Mouse (Mus musculus) midbrain, embryonic 16.5 days (tissue): ENCODE measurements around the gene Vdac1. TPM values are rescaled to one million over a fixed set of nuclear protein-coding genes. Genes with fewer than 3 reads are reported as not detected.

Experiments used
- ATAC-seq: fragments of 200-750 bp; cut with Nextera tagmentation; 2 replicates; pipeline ENCODE4 v1.8.0; 2017; ENCODE audit warnings: moderate TSS enrichment
- H3K27ac ChIP-seq: fragments of 300-500 bp; sonication (generic); 2 replicates; pipeline ENCODE4 v1.5.1; 2014; ENCODE audit warnings: mild to moderate bottlenecking, low read length, mixed read lengths
- H3K27me3 ChIP-seq: fragments of 300-500 bp; sonication (generic); 2 replicates; pipeline ENCODE4 v1.6.1; 2014; ENCODE audit warnings: low read depth, low read length, mixed read lengths; ENCODE audit not compliant: control insufficient read depth, insufficient read depth
- H3K36me3 ChIP-seq: fragments of 300-500 bp; sonication (generic); 2 replicates; pipeline ENCODE4 v1.6.1; 2014; ENCODE audit warnings: mild to moderate bottlenecking, low read length, moderate library complexity, mixed read lengths; ENCODE audit not compliant: control insufficient read depth, insufficient read depth
- H3K4me1 ChIP-seq: fragments of 300-500 bp; sonication (generic); 2 replicates; pipeline ENCODE4 v1.6.1; 2014; ENCODE audit warnings: mild to moderate bottlenecking, low read length, mixed read lengths; ENCODE audit not compliant: control insufficient read depth, insufficient read depth
- H3K4me2 ChIP-seq: fragments of 300-500 bp; sonication (generic); 2 replicates; pipeline ENCODE4 v1.6.1; 2014; ENCODE audit warnings: mild to moderate bottlenecking, low read length, mixed read lengths
- H3K4me3 ChIP-seq: fragments of 300-500 bp; sonication (generic); 2 replicates; pipeline ENCODE4 v1.5.1; 2014; ENCODE audit warnings: low read depth, mild to moderate bottlenecking, low read length, moderate library complexity, mixed read lengths
- H3K9ac ChIP-seq: fragments of 300-500 bp; sonication (generic); 2 replicates; pipeline ENCODE4 v1.6.1; 2014; ENCODE audit warnings: low read depth, low read length, mixed read lengths
- H3K9me3 ChIP-seq: fragments of 300-500 bp; sonication (generic); replicated peaks from 2 replicates; pipeline ENCODE4 v1.6.1; 2014; ENCODE audit warnings: mild to moderate bottlenecking, low read length, mixed read lengths; ENCODE audit not compliant: control insufficient read depth, poor library complexity, severe bottlenecking
- WGBS: fragments of 180-500 bp; shearing (Covaris S2); extraction: QIAGEN DNeasy Blood & Tissue Kit; methylation state at CpG from one replicate; pipeline ENCODE4 v1.1.7; 2014; 5-methylcytosine and 5-hydroxymethylcytosine counted together
- polyA plus RNA-seq: library from polyadenylated mRNA; unstranded; fragments of >200 nt; fragmentation: Nextera tagmentation; extraction: Ambion mirVana; gene quantifications from 2 replicates; pipeline ENCODE4 v1.2.1, GENCODE M21; 2015

The Vdac1 gene
- polyA plus RNA-seq: 362 and 402 TPM in 2 replicates

DNA sequence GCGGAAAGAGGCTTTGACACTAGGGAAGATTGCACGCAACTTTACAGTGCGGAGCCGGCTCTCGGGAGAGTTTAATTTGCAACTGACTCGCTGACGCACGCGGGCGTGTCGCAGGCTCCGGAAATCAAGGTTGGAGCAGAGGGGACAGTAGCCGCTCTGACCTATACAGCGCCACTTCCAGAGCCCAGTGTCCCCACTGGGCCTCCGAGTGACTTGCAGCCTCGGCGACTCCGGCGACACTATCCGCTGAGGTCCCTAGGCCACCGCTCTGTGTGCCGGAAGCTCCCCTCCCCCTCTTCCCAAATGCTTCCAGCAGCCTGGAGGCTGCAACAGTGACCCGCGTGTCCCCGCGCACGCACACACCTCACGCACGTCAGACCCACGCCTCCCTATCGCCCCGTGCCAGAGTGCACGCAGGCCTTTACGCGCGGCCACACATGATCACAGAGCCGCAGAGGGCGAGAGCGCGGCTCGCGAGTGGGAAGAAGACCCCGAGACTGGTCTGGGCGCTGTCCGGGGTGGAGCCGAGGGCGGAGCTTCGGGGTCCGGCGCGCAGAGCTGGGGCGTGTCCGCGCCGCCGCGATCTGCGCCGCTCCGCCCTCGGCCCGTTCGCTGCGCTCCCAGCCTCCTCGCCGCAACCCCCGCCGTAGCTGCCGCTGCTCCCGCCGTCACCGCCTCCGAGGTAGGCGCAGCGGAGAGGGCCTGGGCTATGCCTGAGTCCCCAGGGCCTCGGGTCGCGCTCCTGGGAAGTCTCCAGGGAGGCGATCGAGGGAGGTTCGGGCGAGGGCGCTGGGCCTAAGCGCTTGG lies at the start of gene Vdac1:
Vdac1 (plus strand) TSS at position 390 of the 807 bp plus-strand sequence.
- peak within 1 kb of the TSS; percentile 71 for H3K4me3 ChIP-seq
- peak within 1 kb of the TSS; percentile 95 for H3K9ac ChIP-seq
- H3K36me3 ChIP-seq: no peaks in the 10 kb centered on the region
- H3K4me2 ChIP-seq: peak within 1 kb of the TSS; percentile 94
- no peaks in the 10 kb centered on the region for H3K27me3 ChIP-seq
- WGBS: under 1% methylated on average over 71 of the region's 84 CpGs
- peak; percentile 95 for ATAC-seq
- H3K9me3 ChIP-seq: no peaks in the 10 kb centered on the region
- peak within 1 kb of the TSS; percentile 92 for H3K27ac ChIP-seq
- H3K4me1 ChIP-seq: peaks cover 28% of the 10 kb centered on the region

GRCm38 (mm10) chr11:52314102-52314793 lies 46.4 kb upstream of the Vdac1 start:
- ATAC-seq: peak; percentile 62; the same call in 1 of the 2 replicates
- Histone ChIP-seq H3K4me3 (no peak overlapping the region), H3K27ac (no peak overlapping the region), H3K36me3 (no peaks in the 10 kb centered on the region), H3K9ac (no peak overlapping the region), H3K9me3 (no peaks in the 10 kb centered on the region), H3K27me3 (no peaks in the 10 kb centered on the region), H3K4me2 (peak overlapping the region; percentile 3; the same call in 1 of the 2 replicates), H3K4me1 (no peaks in the 10 kb centered on the region)
- WGBS: 19% methylated on average over 26 of the region's 26 CpGs

- Histone ChIP-seq H3K9ac (no peak overlapping the region), H3K36me3 (no peaks in the 10 kb centered on the region), H3K27me3 (no peaks in the 10 kb centered on the region), H3K9me3 (no peaks in the 10 kb centered on the region), H3K4me2 (no peak overlapping the region), H3K4me3 (no peak overlapping the region), H3K27ac (no peak overlapping the region), H3K4me1 (no peaks in the 10 kb centered on the region)
- 66% methylated on average over 13 of the region's 13 CpGs for WGBS
- no peak for ATAC-seq
Measured at GRCm38 (mm10) chr11:52318445-52318844, 42.2 kb upstream of the Vdac1 start.

DNA sequence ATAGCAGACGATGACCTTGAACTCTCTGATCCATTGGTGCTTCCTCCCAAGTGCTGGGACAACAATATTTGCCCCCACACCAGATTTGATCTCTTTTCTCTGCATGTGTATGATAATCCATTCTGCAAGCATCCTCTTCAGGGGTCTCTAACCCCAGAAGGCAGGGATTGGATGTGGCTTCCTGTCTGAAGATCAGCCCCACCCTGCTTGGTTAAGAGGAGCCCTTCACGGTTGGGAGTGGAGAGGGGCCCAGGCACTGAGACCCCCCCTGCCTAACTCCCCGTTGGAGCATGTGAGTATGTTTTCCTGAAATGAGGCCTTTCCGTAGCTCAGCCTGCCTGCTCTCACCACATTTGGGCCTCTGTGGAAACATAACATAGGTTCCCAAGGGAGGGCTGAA lies 41.0 kb upstream of the Vdac1 start:
- no peak for ATAC-seq
- Histone ChIP-seq H3K9ac (no peak overlapping the region), H3K36me3 (no peaks in the 10 kb centered on the region), H3K9me3 (no peaks in the 10 kb centered on the region), H3K27ac (no peak overlapping the region), H3K27me3 (no peaks in the 10 kb centered on the region; the same call in 1 of the 2 replicates), H3K4me3 (no peak overlapping the region), H3K4me2 (no peak overlapping the region), H3K4me1 (no peaks in the 10 kb centered on the region)
- 81% methylated on average over 4 of the region's 4 CpGs for WGBS

DNA sequence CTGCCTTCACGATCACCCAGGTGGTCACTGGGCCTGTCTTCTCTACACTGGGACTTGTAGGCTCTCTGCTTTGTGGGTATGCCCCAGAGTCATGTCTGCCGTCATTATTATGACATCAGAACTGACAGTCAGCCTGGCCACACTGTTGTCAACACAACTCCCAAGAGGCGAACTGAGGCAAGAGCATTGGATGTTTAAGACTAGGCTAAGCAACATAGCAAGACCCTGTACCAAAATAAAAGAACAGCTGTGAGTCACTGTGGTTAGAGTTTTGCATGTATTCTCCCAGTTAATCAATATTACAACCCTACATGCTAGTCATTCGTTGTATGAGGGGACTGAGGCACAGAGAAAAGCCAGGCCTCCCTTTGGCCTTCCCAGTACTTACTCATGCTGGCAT lies 40.1 kb upstream of the Vdac1 start:
- Histone ChIP-seq H3K27me3 (no peaks in the 10 kb centered on the region; the same call in 1 of the 2 replicates), H3K9me3 (no peaks in the 10 kb centered on the region), H3K27ac (no peak overlapping the region), H3K4me3 (no peak overlapping the region), H3K9ac (no peak overlapping the region), H3K4me1 (no peaks in the 10 kb centered on the region), H3K36me3 (no peaks in the 10 kb centered on the region), H3K4me2 (no peak overlapping the region)
- no peak for ATAC-seq
- 81% methylated on average over 4 of the region's 4 CpGs for WGBS

DNA sequence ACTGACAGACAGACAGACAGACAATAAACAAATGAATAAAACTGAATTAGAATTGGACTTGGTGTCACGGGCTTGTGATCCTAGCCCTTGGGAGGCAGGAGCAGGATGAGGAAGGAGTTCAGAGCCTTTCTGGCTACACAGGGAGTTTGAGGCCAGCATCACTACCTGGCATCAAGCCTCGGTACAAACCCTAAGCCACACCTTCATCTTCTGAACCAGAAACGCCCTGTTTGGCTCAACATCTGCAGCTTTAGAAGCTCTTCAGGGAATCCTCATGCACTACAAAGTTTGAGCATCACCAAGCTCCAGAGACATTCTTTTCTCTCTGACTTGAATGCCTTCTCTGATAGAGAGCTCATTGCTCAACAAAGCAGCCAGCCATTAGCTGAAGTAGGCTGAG lies 39.1 kb upstream of the Vdac1 start:
- WGBS: 78% methylated on average over 3 of the region's 3 CpGs
- H3K27ac ChIP-seq: no peak overlapping the region
- H3K36me3 ChIP-seq: no peaks in the 10 kb centered on the region
- no peak overlapping the region for H3K9ac ChIP-seq
- no peak for ATAC-seq
- H3K4me1 ChIP-seq: no peaks in the 10 kb centered on the region
- no peaks in the 10 kb centered on the region for H3K9me3 ChIP-seq
- no peaks in the 10 kb centered on the region; the same call in 1 of the 2 replicates for H3K27me3 ChIP-seq
- H3K4me2 ChIP-seq: no peak overlapping the region
- H3K4me3 ChIP-seq: no peak overlapping the region

- no peak for ATAC-seq
- Histone ChIP-seq H3K9me3 (no peaks in the 10 kb centered on the region), H3K27me3 (no peaks in the 10 kb centered on the region; the same call in 1 of the 2 replicates), H3K36me3 (no peaks in the 10 kb centered on the region), H3K4me2 (no peak overlapping the region), H3K4me1 (no peaks in the 10 kb centered on the region), H3K4me3 (no peak overlapping the region), H3K9ac (no peak overlapping the region), H3K27ac (no peak overlapping the region)
- 60% methylated on average over 23 of the region's 23 CpGs for WGBS
Measured at GRCm38 (mm10) chr11:52324442-52325367, 36.0 kb upstream of the Vdac1 start.

DNA sequence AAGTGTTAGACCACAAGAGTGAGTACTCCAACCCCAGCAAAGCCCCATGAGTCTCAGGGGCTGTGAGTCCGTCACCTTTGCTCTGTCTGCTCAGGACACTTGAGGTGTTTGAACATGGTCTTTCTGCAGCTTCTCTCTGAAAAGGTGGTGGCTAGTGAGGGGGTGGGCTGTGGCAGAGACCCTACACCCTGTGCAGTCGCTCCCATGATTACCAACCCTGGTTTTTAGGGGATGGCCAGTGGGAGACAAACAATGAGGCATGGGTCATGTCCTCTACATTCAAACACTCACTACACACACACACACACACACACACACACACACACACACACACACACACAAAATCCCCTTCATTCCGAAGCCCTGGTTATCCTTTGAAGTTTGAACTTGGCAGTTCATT lies 33.3 kb upstream of the Vdac1 start:
- 62% methylated on average over 3 of the region's 3 CpGs for whole genome bisulfite sequencing
- Histone ChIP-seq H3K9ac (no peak overlapping the region), H3K36me3 (no peaks in the 10 kb centered on the region), H3K27ac (no peak overlapping the region), H3K9me3 (no peaks in the 10 kb centered on the region), H3K4me1 (no peaks in the 10 kb centered on the region; the same call in 1 of the 2 replicates), H3K4me2 (no peak overlapping the region), H3K4me3 (no peak overlapping the region), H3K27me3 (no peaks in the 10 kb centered on the region; the same call in 1 of the 2 replicates)
- ATAC-seq: no peak
